Mouse (Mus musculus) stomach, embryonic 15.5 days (tissue): Measurements from ENCODE around the gene Ergic2. TPM values are rescaled to one million over a fixed set of nuclear protein-coding genes. Genes with fewer than 3 reads are reported as not detected.

Source experiments
- polyA plus RNA-seq: library from polyadenylated mRNA; unstranded; fragments of >200 nt; fragmentation: Nextera tagmentation; extraction: Ambion mirVana; gene quantifications from 2 replicates; pipeline ENCODE4 v1.2.1, GENCODE M21; 2015

Ergic2 gene
- polyA plus RNA-seq, 1 experiment from 2014 or later: 217 TPM

Other genes with a start within 250 kb of the Ergic2 start
- 4.4 and 4.5 TPM in 2 replicates for gene Far2, start 165.1 kb downstream of the Ergic2 start, polyA plus RNA-seq
- 2.2 and 2.4 TPM in 2 replicates for gene Tmtc1, start 232.0 kb upstream of the Ergic2 start, polyA plus RNA-seq